Mouse (Mus musculus): ENCODE measurements around the gene Siah3. TPM values are rescaled to one million over a fixed set of nuclear protein-coding genes. Genes with fewer than 3 reads are reported as not detected.

Siah3 gene
- polyA plus RNA-seq, 1 experiment, result not detected

- no peak overlapping the region for H3K4me3 ChIP-seq (replicated peaks; ENCODE audit: control insufficient read depth, low read depth, low read length)
- WGBS, result 78% methylated on average over 7 of the region's 7 CpGs
- H3K4me1 ChIP-seq (ENCODE audit: control insufficient read depth, insufficient read depth, low read length), result no peaks in the 10 kb centered on the region
- H3K27ac ChIP-seq (ENCODE audit: control insufficient read depth, insufficient read depth, low read depth, low read length, poor library complexity), result no peak overlapping the region
- TF ChIP-seq CTCF (IDR thresholded peaks at IDR 0.05; ENCODE audit: control insufficient read depth, insufficient read depth, low read length) (no peak), POLR2A (IDR thresholded peaks at IDR 0.05; ENCODE audit: borderline replicate concordance, control insufficient read depth, low read depth, low read length) (no peak)
These were observed 75.1 kb downstream of the Siah3 start for GRCm38 (mm10) chr14:75530815-75531353.

DNA sequence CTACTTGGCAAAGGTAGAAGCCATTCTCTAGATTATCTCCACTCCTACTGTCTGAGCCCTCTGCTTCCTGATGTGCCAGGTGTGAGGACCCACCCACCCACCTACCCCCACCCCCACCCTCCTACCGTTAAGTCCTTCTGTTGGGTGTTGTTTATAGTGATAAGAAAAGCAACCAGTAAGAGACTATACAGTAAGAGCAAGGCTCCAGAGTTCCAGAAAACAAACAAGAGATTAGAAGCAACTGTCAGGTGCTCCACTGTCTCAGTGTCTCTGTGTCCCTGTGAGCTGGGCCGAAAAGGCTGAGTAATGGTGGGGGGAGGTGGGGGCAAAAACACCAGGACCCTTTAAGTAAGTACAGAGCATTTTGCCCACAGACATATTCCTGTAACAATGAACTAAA is 83.4 kb downstream of the Siah3 start:
- WGBS, result 33% methylated on average over 2 of the region's 2 CpGs
- Histone ChIP-seq H3K4me3 (replicated peaks; ENCODE audit: control insufficient read depth, low read depth, low read length) (no peak overlapping the region), H3K4me1 (ENCODE audit: control insufficient read depth, insufficient read depth, low read length) (no peaks in the 10 kb centered on the region), H3K27ac (ENCODE audit: control insufficient read depth, insufficient read depth, low read depth, low read length, poor library complexity) (no peak overlapping the region)
- TF ChIP-seq CTCF (IDR thresholded peaks at IDR 0.05; ENCODE audit: control insufficient read depth, insufficient read depth, low read length) (no peak), POLR2A (IDR thresholded peaks at IDR 0.05; ENCODE audit: borderline replicate concordance, control insufficient read depth, low read depth, low read length) (no peak)

DNA sequence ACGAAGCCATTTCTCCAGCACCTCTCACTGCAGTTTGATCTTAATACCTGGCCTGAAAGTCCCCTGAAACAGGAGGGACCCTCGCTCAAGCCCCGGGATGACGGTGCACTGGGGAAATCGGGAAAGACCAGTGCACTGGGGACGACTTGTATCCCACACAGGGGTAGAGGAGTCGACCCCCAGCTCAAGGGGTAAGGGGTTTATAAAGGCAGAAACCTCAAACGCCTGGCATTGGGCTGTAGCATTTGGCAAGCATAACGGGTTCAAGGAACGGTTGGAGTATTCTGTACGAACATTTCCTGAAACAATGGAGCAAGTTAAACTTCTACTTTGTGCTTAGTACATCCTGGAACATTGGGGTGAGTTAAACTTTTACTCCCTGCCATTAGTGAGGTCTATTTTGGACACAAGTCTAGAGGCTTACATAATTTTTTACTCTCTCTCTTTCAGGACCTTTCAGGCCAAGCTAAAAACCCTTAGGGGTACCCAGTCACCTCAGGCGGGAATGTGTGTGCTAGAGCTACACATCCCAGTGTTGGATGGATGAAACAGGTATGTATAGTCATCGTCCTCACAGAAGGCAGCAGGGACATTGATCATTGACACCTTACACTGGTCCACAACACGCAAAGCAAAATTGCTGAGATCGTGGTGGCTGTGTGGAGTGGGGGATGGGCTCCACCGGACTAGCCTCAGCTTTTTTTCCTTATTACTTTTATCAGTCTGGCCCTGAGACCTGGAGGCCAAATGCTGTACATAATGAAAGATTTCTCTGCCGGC is 84.6 kb downstream of the Siah3 start:
- TF ChIP-seq POLR2A (IDR thresholded peaks at IDR 0.05; ENCODE audit: borderline replicate concordance, control insufficient read depth, low read depth, low read length) (no peak), CTCF (IDR thresholded peaks at IDR 0.05; ENCODE audit: control insufficient read depth, insufficient read depth, low read length) (no peak)
- WGBS, result 76% methylated on average over 17 of the region's 17 CpGs

GRCm38 (mm10) chr14:75540996-75541350 is 85.2 kb downstream of the Siah3 start:
- Histone ChIP-seq H3K27ac (ENCODE audit: control insufficient read depth, insufficient read depth, low read depth, low read length, poor library complexity) (no peak overlapping the region), H3K4me1 (ENCODE audit: control insufficient read depth, insufficient read depth, low read length) (no peaks in the 10 kb centered on the region), H3K4me3 (replicated peaks; ENCODE audit: control insufficient read depth, low read depth, low read length) (no peak overlapping the region)
- WGBS, result 63% methylated on average over 5 of the region's 5 CpGs
- no peak for TF ChIP-seq CTCF (IDR thresholded peaks at IDR 0.05; ENCODE audit: control insufficient read depth, insufficient read depth, low read length)
- TF ChIP-seq POLR2A (IDR thresholded peaks at IDR 0.05; ENCODE audit: borderline replicate concordance, control insufficient read depth, low read depth, low read length), result no peak

More for the DNA sequence above, 84.6 kb downstream of the Siah3 start:
- H3K4me1 ChIP-seq (ENCODE audit: control insufficient read depth, insufficient read depth, low read length), result no peaks in the 10 kb centered on the region
- H3K27ac ChIP-seq (ENCODE audit: control insufficient read depth, insufficient read depth, low read depth, low read length, poor library complexity), result no peak overlapping the region
- no peak overlapping the region for H3K4me3 ChIP-seq (replicated peaks; ENCODE audit: control insufficient read depth, low read depth, low read length)

DNA sequence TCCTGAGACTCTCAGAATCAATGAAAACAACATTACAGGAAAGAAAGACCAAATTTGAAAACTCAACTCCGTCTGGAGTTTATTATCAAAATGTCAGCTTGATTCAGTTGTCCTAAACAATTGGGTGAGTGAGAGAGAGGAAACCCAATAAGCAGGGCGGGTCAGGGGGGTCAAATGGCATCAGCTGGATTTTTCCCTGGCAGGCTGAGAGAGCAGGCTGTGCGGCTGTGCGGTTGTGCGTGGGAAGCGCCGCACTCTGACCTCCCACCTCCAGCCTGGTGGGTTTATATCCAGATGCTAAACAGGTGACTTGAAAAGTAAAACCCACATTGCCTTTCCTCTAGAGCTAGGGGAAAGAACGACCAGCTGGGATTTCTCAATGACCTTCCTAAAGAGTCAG is 85.9 kb downstream of the Siah3 start:
- WGBS, result 74% methylated on average over 8 of the region's 8 CpGs
- Histone ChIP-seq H3K4me3 (replicated peaks; ENCODE audit: control insufficient read depth, low read depth, low read length) (no peak overlapping the region), H3K27ac (ENCODE audit: control insufficient read depth, insufficient read depth, low read depth, low read length, poor library complexity) (no peak overlapping the region), H3K4me1 (ENCODE audit: control insufficient read depth, insufficient read depth, low read length) (no peaks in the 10 kb centered on the region)
- TF ChIP-seq CTCF (IDR thresholded peaks at IDR 0.05; ENCODE audit: control insufficient read depth, insufficient read depth, low read length) (no peak), POLR2A (IDR thresholded peaks at IDR 0.05; ENCODE audit: borderline replicate concordance, control insufficient read depth, low read depth, low read length) (no peak)

- H3K4me1 ChIP-seq (ENCODE audit: control insufficient read depth, insufficient read depth, low read length), result no peaks in the 10 kb centered on the region
- TF ChIP-seq POLR2A (IDR thresholded peaks at IDR 0.05; ENCODE audit: borderline replicate concordance, control insufficient read depth, low read depth, low read length) (no peak), CTCF (IDR thresholded peaks at IDR 0.05; ENCODE audit: control insufficient read depth, insufficient read depth, low read length) (no peak)
- no peak overlapping the region for H3K27ac ChIP-seq (ENCODE audit: control insufficient read depth, insufficient read depth, low read depth, low read length, poor library complexity)
- 44% methylated on average over 9 of the region's 9 CpGs for WGBS
- H3K4me3 ChIP-seq (replicated peaks; ENCODE audit: control insufficient read depth, low read depth, low read length), result no peak overlapping the region
These were observed 106.0 kb downstream of the Siah3 start for GRCm38 (mm10) chr14:75561577-75562331.

DNA sequence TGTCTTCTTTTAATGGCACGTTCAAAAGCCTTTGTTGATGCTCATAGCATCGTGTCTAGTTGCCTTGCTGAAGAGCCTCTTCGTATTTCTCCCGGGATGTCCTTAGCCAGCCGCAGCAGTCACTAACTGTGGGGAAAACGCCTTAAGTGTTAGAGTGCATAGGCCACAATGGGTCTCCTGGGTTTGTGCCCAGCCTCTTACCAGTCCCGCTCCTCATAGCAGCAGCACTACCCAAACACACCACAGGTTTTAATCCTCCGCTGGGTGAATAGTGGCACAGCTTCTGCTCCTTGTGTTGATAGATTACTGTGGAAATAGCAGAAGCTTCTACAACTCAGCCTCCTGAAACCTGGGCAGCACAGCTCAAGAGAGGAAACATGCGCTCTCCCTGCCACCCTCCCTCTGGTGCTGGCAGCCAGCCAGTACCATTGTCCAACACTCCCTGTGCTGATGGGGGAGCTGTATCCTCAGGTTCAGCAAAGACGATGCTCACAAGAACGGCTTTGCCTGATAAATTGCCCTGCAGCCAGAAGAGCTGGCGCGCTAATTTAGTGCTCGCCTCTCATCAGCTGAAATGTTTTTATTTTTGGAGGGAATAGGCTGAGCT is 109.9 kb downstream of the Siah3 start:
- H3K4me3 ChIP-seq (replicated peaks; ENCODE audit: control insufficient read depth, low read depth, low read length), result no peak overlapping the region
- TF ChIP-seq POLR2A (IDR thresholded peaks at IDR 0.05; ENCODE audit: borderline replicate concordance, control insufficient read depth, low read depth, low read length) (no peak), CTCF (IDR thresholded peaks at IDR 0.05; ENCODE audit: control insufficient read depth, insufficient read depth, low read length) (no peak)
- H3K27ac ChIP-seq (ENCODE audit: control insufficient read depth, insufficient read depth, low read depth, low read length, poor library complexity), result no peak overlapping the region
- 74% methylated on average over 14 of the region's 14 CpGs for WGBS
- no peaks in the 10 kb centered on the region for H3K4me1 ChIP-seq (ENCODE audit: control insufficient read depth, insufficient read depth, low read length)

- Histone ChIP-seq H3K4me1 (ENCODE audit: control insufficient read depth, insufficient read depth, low read length) (no peaks in the 10 kb centered on the region), H3K4me3 (replicated peaks; ENCODE audit: control insufficient read depth, low read depth, low read length) (no peak overlapping the region), H3K27ac (ENCODE audit: control insufficient read depth, insufficient read depth, low read depth, low read length, poor library complexity) (no peak overlapping the region)
- TF ChIP-seq POLR2A (IDR thresholded peaks at IDR 0.05; ENCODE audit: borderline replicate concordance, control insufficient read depth, low read depth, low read length) (no peak), CTCF (IDR thresholded peaks at IDR 0.05; ENCODE audit: control insufficient read depth, insufficient read depth, low read length) (no peak)
- WGBS, result 76% methylated on average over 3 of the region's 3 CpGs
These were observed 110.5 kb downstream of the Siah3 start for GRCm38 (mm10) chr14:75566303-75566702.
